Mouse (Mus musculus): ENCODE measurements at regions not wholly inside any gene's neighbourhood (a gene's known extent, or its start where the extent isn't known, plus 50 kb on each side); places are given as distances from the start of the nearest gene placed in this dataset.

DNA sequence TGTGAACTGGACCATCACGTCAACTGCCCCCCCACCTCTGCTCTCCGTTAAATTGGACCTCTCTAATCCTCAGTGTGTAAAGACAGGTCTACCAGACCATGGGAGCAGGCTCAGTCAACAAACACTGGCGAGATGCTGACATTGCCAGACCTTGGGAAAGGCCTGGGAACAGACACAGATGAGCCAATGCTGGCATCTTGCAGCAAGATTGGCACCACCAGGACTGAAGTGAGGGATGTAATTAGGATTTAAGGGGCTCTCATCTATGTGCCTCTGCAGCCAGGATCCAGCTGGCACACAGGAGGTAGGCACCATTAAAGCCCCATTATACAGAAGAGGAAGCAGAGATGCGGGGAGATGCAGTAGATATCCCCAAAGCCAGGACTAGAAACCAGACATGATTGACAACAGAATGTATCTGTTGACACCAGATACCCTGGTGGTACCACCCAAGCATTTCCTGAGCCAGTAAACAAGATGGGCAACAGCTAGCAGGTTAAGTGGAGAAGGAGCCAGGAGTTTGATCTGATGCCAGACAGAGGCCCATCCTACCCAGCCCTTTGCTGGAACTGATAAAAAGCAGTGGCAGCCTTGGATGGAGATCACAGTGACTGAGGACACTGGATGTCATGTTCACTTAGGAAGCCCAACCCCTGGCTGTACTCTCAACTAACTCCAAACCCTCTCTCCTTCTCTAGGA lies 59.7 kb upstream of the Cplx2 start:
- Histone ChIP-seq H3K36me3 (ENCODE audit: control insufficient read depth, insufficient read depth, low read length) (no peaks in the 10 kb centered on the region), H3K27ac (ENCODE audit: low read depth, low read length) (no peak overlapping the region), H3K4me1 (replicated peaks; ENCODE audit: control insufficient read depth, insufficient read depth, low read length) (no peaks in the 10 kb centered on the region), H3K27me3 (ENCODE audit: control insufficient read depth, insufficient read depth, low read length) (no peaks in the 10 kb centered on the region), H3K9me3 (ENCODE audit: control insufficient read depth, low read length) (no peaks in the 10 kb centered on the region), H3K9ac (ENCODE audit: low read length) (no peak overlapping the region), H3K4me2 (ENCODE audit: low read depth, low read length, severe bottlenecking) (no peak overlapping the region), H3K4me3 (ENCODE audit: low read depth, low read length) (no peak overlapping the region)
- WGBS, result 90% methylated on average over 4 of the region's 4 CpGs
- no peak for DNase-seq (ENCODE audit: low spot score)
- no peak for ATAC-seq (replicated peaks; ENCODE audit: low FRiP score)

DNA sequence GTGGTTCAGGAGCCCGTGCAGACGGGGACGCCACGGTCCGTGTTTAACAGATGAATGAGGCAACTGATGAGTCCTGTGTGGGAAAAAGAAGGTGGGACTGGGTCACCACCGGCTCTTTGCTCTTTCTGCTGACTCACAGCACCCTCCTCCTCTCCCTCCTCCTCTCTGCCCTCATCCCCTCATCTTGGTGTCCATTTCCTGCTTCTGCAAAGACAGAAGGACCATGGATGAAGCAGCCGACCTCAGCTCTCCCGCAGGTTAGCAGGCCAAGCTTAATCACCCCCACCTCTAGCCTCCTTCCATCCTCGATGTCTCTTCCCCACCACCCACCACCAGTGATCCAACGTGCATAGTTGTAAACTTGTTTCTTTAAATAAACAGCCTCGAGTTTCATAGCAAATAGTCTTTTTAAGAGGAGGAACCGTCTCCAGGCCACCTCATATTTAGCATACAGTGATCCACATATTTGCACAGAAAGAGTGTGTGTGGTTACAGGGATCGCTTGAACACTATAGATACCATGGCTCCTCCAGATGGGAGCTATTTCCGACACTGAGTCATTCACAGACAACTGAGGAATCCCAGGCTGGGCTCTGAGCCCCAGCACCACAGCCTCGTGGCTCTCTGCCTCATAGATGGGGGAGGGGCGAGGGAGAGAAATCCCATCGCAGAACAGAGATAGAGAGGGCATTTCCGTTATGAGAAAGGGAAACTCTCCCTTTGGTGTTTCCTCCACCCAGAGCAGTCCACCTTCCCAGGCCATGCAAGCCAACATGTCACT lies 58.6 kb upstream of the Cplx2 start:
- H3K27ac ChIP-seq (ENCODE audit: low read depth, low read length), result no peak overlapping the region
- no peaks in the 10 kb centered on the region for H3K4me1 ChIP-seq (replicated peaks; ENCODE audit: control insufficient read depth, insufficient read depth, low read length)
- WGBS, result 79% methylated on average over 18 of the region's 18 CpGs
- no peaks in the 10 kb centered on the region for H3K9me3 ChIP-seq (ENCODE audit: control insufficient read depth, low read length)
- no peak for DNase-seq (ENCODE audit: low spot score)
- H3K4me2 ChIP-seq (ENCODE audit: low read depth, low read length, severe bottlenecking), result no peak overlapping the region
- H3K9ac ChIP-seq (ENCODE audit: low read length), result no peak overlapping the region
- H3K36me3 ChIP-seq (ENCODE audit: control insufficient read depth, insufficient read depth, low read length), result no peaks in the 10 kb centered on the region; the same call in 1 of the 2 replicates
- no peak overlapping the region for H3K4me3 ChIP-seq (ENCODE audit: low read depth, low read length)
- ATAC-seq (replicated peaks; ENCODE audit: low FRiP score), result no peak
- no peaks in the 10 kb centered on the region for H3K27me3 ChIP-seq (ENCODE audit: control insufficient read depth, insufficient read depth, low read length)

DNA sequence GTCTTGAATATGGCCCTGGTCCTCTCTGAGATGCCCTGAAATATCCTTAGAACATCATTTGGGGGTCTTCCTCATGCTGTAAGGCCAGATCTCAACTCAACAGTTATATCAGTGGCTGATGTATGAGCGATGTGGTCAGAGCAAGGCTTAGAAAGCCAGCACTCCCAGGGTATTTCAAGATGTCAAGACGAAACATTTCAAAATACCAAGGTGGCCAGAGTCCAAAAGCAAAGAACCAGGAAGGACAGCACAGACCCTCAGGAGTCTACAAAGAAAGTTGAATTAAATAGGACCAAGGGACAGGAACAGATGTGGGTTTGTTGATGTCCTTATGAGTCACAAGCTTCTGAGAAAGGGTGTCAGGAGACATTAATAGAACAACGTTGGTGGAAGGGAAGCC lies 55.8 kb upstream of the Cplx2 start:
- Histone ChIP-seq H3K27me3 (ENCODE audit: control insufficient read depth, insufficient read depth, low read length) (no peaks in the 10 kb centered on the region), H3K4me3 (ENCODE audit: low read depth, low read length) (no peak overlapping the region), H3K9ac (ENCODE audit: low read length) (no peak overlapping the region), H3K4me1 (replicated peaks; ENCODE audit: control insufficient read depth, insufficient read depth, low read length) (peaks cover 2% of the 10 kb centered on the region; the same call in 1 of the 2 replicates), H3K4me2 (ENCODE audit: low read depth, low read length, severe bottlenecking) (no peak overlapping the region), H3K9me3 (ENCODE audit: control insufficient read depth, low read length) (no peaks in the 10 kb centered on the region), H3K36me3 (ENCODE audit: control insufficient read depth, insufficient read depth, low read length) (no peaks in the 10 kb centered on the region; the same call in 1 of the 2 replicates), H3K27ac (ENCODE audit: low read depth, low read length) (no peak overlapping the region)
- no peak for ATAC-seq (replicated peaks; ENCODE audit: low FRiP score)
- 86% methylated on average over 3 of the region's 3 CpGs for WGBS
- no peak for DNase-seq (ENCODE audit: low spot score)

DNA sequence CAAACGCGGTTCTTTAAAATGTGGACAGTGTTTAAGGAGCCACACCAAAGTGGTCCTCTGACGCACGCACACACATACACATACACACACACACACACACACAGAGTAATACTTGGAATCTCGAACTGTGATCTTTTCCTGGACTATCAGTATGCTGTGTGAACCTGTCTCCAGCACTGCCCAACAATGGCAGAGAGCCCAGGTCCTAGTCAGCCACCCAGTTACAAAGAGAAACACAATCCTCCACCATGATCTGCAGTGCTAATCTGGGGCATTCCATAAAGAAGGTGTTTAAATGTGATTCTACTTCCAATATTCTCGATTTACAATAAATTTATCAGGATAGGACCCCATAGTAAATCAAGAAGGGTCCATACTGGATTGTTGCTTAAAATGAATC lies 54.2 kb upstream of the Cplx2 start:
- Histone ChIP-seq H3K4me3 (ENCODE audit: low read depth, low read length) (no peak overlapping the region), H3K27ac (ENCODE audit: low read depth, low read length) (no peak overlapping the region), H3K27me3 (ENCODE audit: control insufficient read depth, insufficient read depth, low read length) (no peaks in the 10 kb centered on the region), H3K9me3 (ENCODE audit: control insufficient read depth, low read length) (no peaks in the 10 kb centered on the region), H3K9ac (ENCODE audit: low read length) (no peak overlapping the region), H3K4me2 (ENCODE audit: low read depth, low read length, severe bottlenecking) (no peak overlapping the region), H3K4me1 (replicated peaks; ENCODE audit: control insufficient read depth, insufficient read depth, low read length) (peaks cover 2% of the 10 kb centered on the region; the same call in 1 of the 2 replicates), H3K36me3 (ENCODE audit: control insufficient read depth, insufficient read depth, low read length) (no peaks in the 10 kb centered on the region; the same call in 1 of the 2 replicates)
- WGBS, result 87% methylated on average over 6 of the region's 6 CpGs
- DNase-seq (ENCODE audit: low spot score), result no peak
- no peak for ATAC-seq (replicated peaks; ENCODE audit: low FRiP score)

DNA sequence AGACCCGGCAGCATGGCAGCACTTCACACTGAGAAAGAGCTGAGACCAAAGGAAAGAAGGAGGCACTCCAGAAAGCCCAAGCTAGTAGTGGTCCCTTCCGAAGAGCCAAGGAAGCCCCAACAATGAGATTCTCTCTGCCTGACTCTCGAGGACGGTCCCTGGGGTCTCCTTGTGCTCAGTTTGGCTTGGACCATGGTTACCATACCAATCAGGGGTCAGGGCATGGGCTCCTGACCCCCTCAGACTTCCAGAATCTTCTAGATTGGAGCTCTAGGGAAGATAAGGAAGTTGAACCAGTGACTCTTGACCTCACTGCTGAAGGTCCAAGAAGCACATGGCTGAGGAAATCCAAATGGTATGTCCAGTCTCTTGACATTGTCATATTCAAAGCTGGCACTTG lies 53.0 kb upstream of the Cplx2 start:
- Histone ChIP-seq H3K9me3 (ENCODE audit: control insufficient read depth, low read length) (no peaks in the 10 kb centered on the region), H3K27me3 (ENCODE audit: control insufficient read depth, insufficient read depth, low read length) (no peaks in the 10 kb centered on the region), H3K27ac (ENCODE audit: low read depth, low read length) (no peak overlapping the region), H3K4me2 (ENCODE audit: low read depth, low read length, severe bottlenecking) (no peak overlapping the region), H3K4me1 (replicated peaks; ENCODE audit: control insufficient read depth, insufficient read depth, low read length) (peaks cover 2% of the 10 kb centered on the region; the same call in 1 of the 2 replicates), H3K36me3 (ENCODE audit: control insufficient read depth, insufficient read depth, low read length) (no peaks in the 10 kb centered on the region; the same call in 1 of the 2 replicates), H3K9ac (ENCODE audit: low read length) (no peak overlapping the region), H3K4me3 (ENCODE audit: low read depth, low read length) (no peak overlapping the region)
- ATAC-seq (replicated peaks; ENCODE audit: low FRiP score) (no peak), DNase-seq (ENCODE audit: low spot score) (no peak)
- WGBS, result 89% methylated on average over 4 of the region's 4 CpGs

DNA sequence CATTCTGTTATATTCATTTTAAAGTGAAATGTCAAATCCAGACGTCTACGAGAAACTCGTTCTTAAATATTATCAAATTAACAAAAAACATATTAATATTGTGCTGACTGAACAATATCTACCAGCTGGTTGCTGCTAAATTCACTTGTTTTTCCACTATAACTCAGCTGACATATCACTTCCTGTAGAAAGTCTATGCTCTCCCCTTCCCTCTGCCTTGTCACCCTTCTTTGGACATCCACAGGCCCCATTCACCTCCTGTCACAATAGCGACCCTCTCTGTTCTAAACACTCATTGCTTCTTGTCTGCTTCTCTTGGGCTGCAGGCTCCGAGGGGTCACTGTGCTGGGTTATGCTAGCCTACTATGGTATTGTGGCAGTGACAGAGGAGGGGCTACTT lies 52.5 kb upstream of the Cplx2 start:
- Histone ChIP-seq H3K9me3 (ENCODE audit: control insufficient read depth, low read length) (no peaks in the 10 kb centered on the region), H3K4me1 (replicated peaks; ENCODE audit: control insufficient read depth, insufficient read depth, low read length) (peaks cover 2% of the 10 kb centered on the region; the same call in 1 of the 2 replicates), H3K9ac (ENCODE audit: low read length) (no peak overlapping the region), H3K27ac (ENCODE audit: low read depth, low read length) (no peak overlapping the region), H3K36me3 (ENCODE audit: control insufficient read depth, insufficient read depth, low read length) (no peaks in the 10 kb centered on the region; the same call in 1 of the 2 replicates), H3K27me3 (ENCODE audit: control insufficient read depth, insufficient read depth, low read length) (no peaks in the 10 kb centered on the region), H3K4me3 (ENCODE audit: low read depth, low read length) (no peak overlapping the region), H3K4me2 (ENCODE audit: low read depth, low read length, severe bottlenecking) (no peak overlapping the region)
- WGBS, result 82% methylated on average over 5 of the region's 5 CpGs
- ATAC-seq (replicated peaks; ENCODE audit: low FRiP score) (no peak), DNase-seq (ENCODE audit: low spot score) (no peak)

DNA sequence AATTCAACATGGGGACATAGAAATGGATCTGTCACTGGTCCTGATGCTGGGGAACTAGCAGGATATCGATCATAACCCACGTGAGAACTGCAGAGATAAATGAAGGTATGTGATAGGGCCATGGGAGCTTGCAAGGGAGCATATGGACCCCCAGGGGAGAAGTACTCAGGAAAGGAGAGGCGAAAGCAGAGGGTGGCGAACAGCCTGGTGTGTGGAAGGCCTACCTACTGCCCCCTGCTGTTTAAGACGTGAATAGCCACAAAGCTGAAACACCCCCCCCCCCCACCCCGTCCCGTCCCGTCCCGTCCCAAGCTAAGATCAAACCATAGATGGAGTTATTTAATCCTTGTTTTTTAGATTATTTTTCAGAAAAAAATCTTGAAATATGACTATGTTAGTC lies 50.9 kb upstream of the Cplx2 start:
- no peak for DNase-seq (ENCODE audit: low spot score)
- Histone ChIP-seq H3K9ac (ENCODE audit: low read length) (no peak overlapping the region), H3K27me3 (ENCODE audit: control insufficient read depth, insufficient read depth, low read length) (no peaks in the 10 kb centered on the region), H3K9me3 (ENCODE audit: control insufficient read depth, low read length) (no peaks in the 10 kb centered on the region), H3K27ac (ENCODE audit: low read depth, low read length) (no peak overlapping the region), H3K4me2 (ENCODE audit: low read depth, low read length, severe bottlenecking) (no peak overlapping the region), H3K4me1 (replicated peaks; ENCODE audit: control insufficient read depth, insufficient read depth, low read length) (peaks cover 8% of the 10 kb centered on the region; the same call in 1 of the 2 replicates), H3K4me3 (ENCODE audit: low read depth, low read length) (no peak overlapping the region), H3K36me3 (ENCODE audit: control insufficient read depth, insufficient read depth, low read length) (no peaks in the 10 kb centered on the region; the same call in 1 of the 2 replicates)
- 74% methylated on average over 9 of the region's 9 CpGs for WGBS
- ATAC-seq (replicated peaks; ENCODE audit: low FRiP score), result no peak

DNA sequence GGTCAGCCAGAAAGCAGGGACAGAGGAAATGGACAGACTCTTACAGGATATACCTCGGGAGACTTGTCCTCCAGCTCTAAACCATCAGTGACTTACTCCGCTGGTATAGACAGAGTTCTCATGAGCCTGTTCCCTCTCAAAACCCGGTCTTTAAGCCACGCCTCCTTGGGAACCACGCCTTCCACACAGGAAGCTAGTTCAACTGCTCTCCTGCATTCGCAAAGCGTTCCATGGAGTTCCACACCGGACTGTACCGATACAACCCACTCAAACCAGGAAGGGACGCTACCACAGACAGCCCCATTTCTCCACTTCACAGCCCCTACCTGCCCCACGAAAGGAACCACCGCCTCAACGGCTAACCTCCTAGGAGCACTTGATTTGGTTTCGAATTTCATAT lies 50.1 kb upstream of the Cplx2 start:
- H3K9ac ChIP-seq (ENCODE audit: low read length), result no peak overlapping the region
- H3K36me3 ChIP-seq (ENCODE audit: control insufficient read depth, insufficient read depth, low read length), result no peaks in the 10 kb centered on the region; the same call in 1 of the 2 replicates
- 84% methylated on average over 14 of the region's 14 CpGs for WGBS
- no peak overlapping the region for H3K4me3 ChIP-seq (ENCODE audit: low read depth, low read length)
- ATAC-seq (replicated peaks; ENCODE audit: low FRiP score), result no peak
- H3K4me2 ChIP-seq (ENCODE audit: low read depth, low read length, severe bottlenecking), result no peak overlapping the region
- H3K27ac ChIP-seq (ENCODE audit: low read depth, low read length), result no peak overlapping the region
- no peaks in the 10 kb centered on the region for H3K27me3 ChIP-seq (ENCODE audit: control insufficient read depth, insufficient read depth, low read length)
- H3K4me1 ChIP-seq (replicated peaks; ENCODE audit: control insufficient read depth, insufficient read depth, low read length), result peaks cover 11% of the 10 kb centered on the region
- DNase-seq (ENCODE audit: low spot score), result no peak
- H3K9me3 ChIP-seq (ENCODE audit: control insufficient read depth, low read length), result no peaks in the 10 kb centered on the region
